In genomic region chr5:42685356-42686057, GRCm38 (mm10) we compare ENCODE assay signal across 8 mouse cellular contexts.
DNase-seq lines count a peak whose midpoint lies in the region; ATAC-seq lines count a peak whose summit lies in the region.

No protein-coding gene starts in this region.

- H3K4me3 ChIP-seq in midbrain, embryonic 16.5 days (ENCODE audit: low read depth, low read length), result no peak overlapping the region

- peaks cover 5% of the 10 kb centered on the region; the same call in 1 of the 2 replicates for H3K4me1 ChIP-seq in midbrain, embryonic 16.5 days (ENCODE audit: control insufficient read depth, insufficient read depth, low read length)

- no peak overlapping the region for H3K4me2 ChIP-seq in midbrain, embryonic 16.5 days (ENCODE audit: low read length)

- no peaks in the 10 kb centered on the region for H3K9me3 ChIP-seq in midbrain, embryonic 16.5 days (replicated peaks; ENCODE audit: control insufficient read depth, low read length, poor library complexity, severe bottlenecking)

- whole genome bisulfite sequencing in midbrain, embryonic 16.5 days, result 64% methylated on average over 5 of the region's 5 CpGs

- H3K9ac ChIP-seq in midbrain, embryonic 16.5 days (ENCODE audit: low read depth, low read length), result no peak overlapping the region

- H3K27me3 ChIP-seq in midbrain, embryonic 16.5 days (ENCODE audit: control insufficient read depth, insufficient read depth, low read depth, low read length), result no peaks in the 10 kb centered on the region

- no peaks in the 10 kb centered on the region for H3K36me3 ChIP-seq in midbrain, embryonic 16.5 days (ENCODE audit: control insufficient read depth, insufficient read depth, low read length)

- H3K27ac ChIP-seq in midbrain, embryonic 16.5 days (ENCODE audit: low read length), result no peak overlapping the region

- ATAC-seq in midbrain, embryonic 16.5 days, result peak; percentile 85
- no peak for ATAC-seq in megakaryocyte-erythroid progenitor cell, adult 5-6 weeks (replicated peaks; ENCODE audit: low FRiP score, low TSS enrichment, poor library complexity, severe bottlenecking)

- peak; percentile 8 to 17 for DNase-seq in layer of hippocampus, postnatal 10 days (ENCODE audit: low spot score in 2 of 2)
- DNase-seq in layer of hippocampus, adult 9-11 months, result no peak
- DNase-seq in adrenal gland, postnatal 10 days, result peak; percentile 61
- DNase-seq in cerebellum, postnatal 14 days, result peak; percentile 13 to 25
- DNase-seq in right cerebral cortex, postnatal 36 days (ENCODE audit: low spot score in 2 of 2), result no peak
- DNase-seq in kidney, postnatal 4 days, result no peak

Comparison
In these comparisons a context has a peak if more than half of its experiments do, and no peak if none do; other contexts are left out.
1. DNase-seq: peak in layer of hippocampus, postnatal 10 days (2 of 2), adrenal gland, postnatal 10 days (single experiment) and cerebellum, postnatal 14 days (2 of 2); none in layer of hippocampus, adult 9-11 months (single experiment), right cerebral cortex, postnatal 36 days (0 of 2) and kidney, postnatal 4 days (0 of 2).